Mouse (Mus musculus): ENCODE data around the gene Rab4a. TPM values are rescaled to one million over a fixed set of nuclear protein-coding genes. Genes with fewer than 3 reads are reported as not detected.
A peak's percentile ranks its signal among the peaks of the same experiment; 100 is the strongest.
"Not testable (repeated sequence)": the region's sequence is repeated elsewhere in the genome, so short reads cannot be mapped to it uniquely, and the experiment has no call there.

The Rab4a gene
- polyA plus RNA-seq, 1 experiment from 2014 or later: 30.1 TPM

- Histone ChIP-seq H3K27me3 (ENCODE audit: insufficient read depth, low read length) (no peaks in the 10 kb centered on the region), H3K9ac (peak overlapping the region; percentile 80), H3K36me3 (ENCODE audit: insufficient read depth) (no peaks in the 10 kb centered on the region), H3K4me2 (peak overlapping the region; percentile 78), H3K9me3 (ENCODE audit: low read depth, low read length) (no peaks in the 10 kb centered on the region), H3K4me1 (ENCODE audit: insufficient read depth) (0 out of 2 replicates have a peak, but pooled peaks cover 3% of the 10 kb centered on the region), H3K4me3 (ENCODE audit: low read depth, low read length) (peak overlapping the region; percentile 65), H3K27ac (ENCODE audit: low read depth) (peak overlapping the region; percentile 46; the same call in 1 of the 2 replicates)
- whole genome bisulfite sequencing: 14% methylated on average over 15 of the region's 15 CpGs
- ATAC-seq (ENCODE audit: insufficient read depth) (no peak; the same call in 1 of the 2 replicates), DNase-seq (no peak)
- TF ChIP-seq CTCF (IDR thresholded peaks at IDR 0.05; ENCODE audit: low read depth): no peak
Measured at GRCm38 (mm10) chr8:123805209-123805717, 522 bp upstream of the Rab4a start.

DNA sequence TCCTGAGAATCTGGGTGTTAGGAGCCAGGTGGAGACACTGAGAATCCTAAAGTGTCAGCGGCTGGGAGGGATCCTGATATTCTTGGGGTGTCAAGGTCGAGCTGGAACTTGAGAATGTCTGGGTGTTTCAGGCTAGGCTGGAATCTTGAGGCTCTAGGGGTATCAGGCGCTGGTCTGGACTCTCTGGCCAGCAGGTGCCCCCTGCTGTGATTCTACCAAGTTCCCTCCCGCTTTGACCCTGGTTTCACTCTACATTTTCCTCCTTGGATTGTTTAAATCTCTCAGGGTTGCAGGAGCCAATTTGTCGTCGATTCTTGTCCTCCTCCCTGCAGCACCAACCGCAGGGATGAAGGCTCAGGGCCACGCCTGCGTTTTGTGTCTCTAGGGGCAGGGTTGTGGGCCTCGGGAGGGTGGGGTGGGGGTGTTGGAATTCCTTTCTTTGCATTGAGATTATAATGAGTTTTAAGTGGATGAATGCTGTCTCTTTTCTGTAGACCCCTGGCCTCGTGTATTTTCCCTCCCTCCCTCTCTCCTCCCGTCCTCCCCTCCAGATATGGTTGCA lies 670 bp downstream of the Rab4a start:
- Histone ChIP-seq H3K36me3 (ENCODE audit: insufficient read depth) (no peaks in the 10 kb centered on the region), H3K27ac (ENCODE audit: low read depth) (no peak overlapping the region), H3K4me3 (ENCODE audit: low read depth, low read length) (peak overlapping the region; percentile 65), H3K4me1 (ENCODE audit: insufficient read depth) (0 out of 2 replicates have a peak, but pooled peaks cover 3% of the 10 kb centered on the region), H3K9me3 (ENCODE audit: low read depth, low read length) (no peaks in the 10 kb centered on the region), H3K9ac (peak overlapping the region; percentile 80), H3K27me3 (ENCODE audit: insufficient read depth, low read length) (no peaks in the 10 kb centered on the region), H3K4me2 (peak overlapping the region; percentile 78)
- TF ChIP-seq CTCF (IDR thresholded peaks at IDR 0.05; ENCODE audit: low read depth): no peak
- ATAC-seq (ENCODE audit: insufficient read depth) (no peak; the same call in 1 of the 2 replicates), DNase-seq (peak; percentile 10)
- WGBS: 2% methylated on average over 12 of the region's 12 CpGs

GRCm38 (mm10) chr8:123807024-123807431 lies 1.2 kb downstream of the Rab4a start:
- Histone ChIP-seq H3K4me2 (peak overlapping the region; percentile 78), H3K9ac (peak overlapping the region; percentile 13; the same call in 1 of the 2 replicates), H3K27me3 (ENCODE audit: insufficient read depth, low read length) (no peaks in the 10 kb centered on the region), H3K4me3 (ENCODE audit: low read depth, low read length) (peak overlapping the region; percentile 65), H3K27ac (ENCODE audit: low read depth) (no peak overlapping the region), H3K36me3 (ENCODE audit: insufficient read depth) (no peaks in the 10 kb centered on the region), H3K9me3 (ENCODE audit: low read depth, low read length) (no peaks in the 10 kb centered on the region), H3K4me1 (ENCODE audit: insufficient read depth) (0 out of 2 replicates have a peak, but pooled peaks cover 3% of the 10 kb centered on the region)
- WGBS: 4% methylated on average over 14 of the region's 14 CpGs
- no peak for TF ChIP-seq CTCF (IDR thresholded peaks at IDR 0.05; ENCODE audit: low read depth)
- DNase-seq (peak; percentile 50), ATAC-seq (ENCODE audit: insufficient read depth) (peak; percentile 26; the same call in 1 of the 2 replicates)

GRCm38 (mm10) chr8:123807852-123808573 lies 2.2 kb downstream of the Rab4a start:
- ATAC-seq (ENCODE audit: insufficient read depth) (no peak), DNase-seq (no peak)
- WGBS: 69% methylated on average over 6 of the region's 6 CpGs
- no peak for TF ChIP-seq CTCF (IDR thresholded peaks at IDR 0.05; ENCODE audit: low read depth)
- 0 out of 2 replicates have a peak, but pooled peaks cover 3% of the 10 kb centered on the region for H3K4me1 ChIP-seq (ENCODE audit: insufficient read depth)
- no peaks in the 10 kb centered on the region for H3K9me3 ChIP-seq (ENCODE audit: low read depth, low read length)
- H3K4me2 ChIP-seq: no peak overlapping the region
- no peak overlapping the region for H3K4me3 ChIP-seq (ENCODE audit: low read depth, low read length)
- no peak overlapping the region for H3K9ac ChIP-seq
- no peak overlapping the region for H3K27ac ChIP-seq (ENCODE audit: low read depth)
- no peaks in the 10 kb centered on the region for H3K36me3 ChIP-seq (ENCODE audit: insufficient read depth)
- no peaks in the 10 kb centered on the region for H3K27me3 ChIP-seq (ENCODE audit: insufficient read depth, low read length)

GRCm38 (mm10) chr8:123808671-123809070 lies 2.9 kb downstream of the Rab4a start:
- Histone ChIP-seq H3K27me3 (ENCODE audit: insufficient read depth, low read length) (no peaks in the 10 kb centered on the region), H3K27ac (ENCODE audit: low read depth) (no peak overlapping the region), H3K9me3 (ENCODE audit: low read depth, low read length) (no peaks in the 10 kb centered on the region), H3K4me2 (no peak overlapping the region), H3K4me3 (ENCODE audit: low read depth, low read length) (no peak overlapping the region), H3K9ac (no peak overlapping the region), H3K4me1 (ENCODE audit: insufficient read depth) (0 out of 2 replicates have a peak, but pooled peaks cover 3% of the 10 kb centered on the region), H3K36me3 (ENCODE audit: insufficient read depth) (no peaks in the 10 kb centered on the region)
- no peak for ATAC-seq (ENCODE audit: insufficient read depth)
- TF ChIP-seq CTCF (IDR thresholded peaks at IDR 0.05; ENCODE audit: low read depth): no peak
- WGBS: 51% methylated on average over 7 of the region's 7 CpGs
- DNase-seq: no peak

DNA sequence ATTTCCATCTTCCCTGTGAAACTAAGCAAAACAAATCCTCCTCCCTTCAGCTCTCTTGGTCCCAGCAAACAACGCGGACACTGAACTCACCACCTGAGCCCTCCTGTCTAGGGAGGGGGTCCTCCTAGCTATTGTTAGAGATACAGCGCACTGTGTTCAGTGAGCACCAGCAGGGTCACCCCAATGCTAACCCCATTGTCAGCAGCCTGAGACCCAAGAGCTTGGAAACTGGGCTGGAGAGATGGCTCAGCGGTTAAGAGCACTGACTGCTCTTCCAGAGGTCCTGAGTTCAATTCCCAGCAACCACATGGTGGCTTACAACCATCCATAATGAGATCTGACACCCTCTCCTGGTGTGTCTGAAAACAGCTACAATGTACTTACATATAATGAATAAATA lies 3.6 kb downstream of the Rab4a start:
- H3K4me1 ChIP-seq (ENCODE audit: insufficient read depth); H3K9me3 ChIP-seq (ENCODE audit: low read depth, low read length); H3K9ac ChIP-seq; H3K36me3 ChIP-seq (ENCODE audit: insufficient read depth); H3K27ac ChIP-seq (ENCODE audit: low read depth); H3K4me3 ChIP-seq (ENCODE audit: low read depth, low read length); DNase-seq; H3K4me2 ChIP-seq; H3K27me3 ChIP-seq (ENCODE audit: insufficient read depth, low read length); ATAC-seq (ENCODE audit: insufficient read depth): not testable (repeated sequence)
- 79% methylated on average over 4 of the region's 4 CpGs for WGBS

- Histone ChIP-seq H3K4me3 (ENCODE audit: low read depth, low read length) (no peak overlapping the region), H3K27ac (ENCODE audit: low read depth) (no peak overlapping the region), H3K27me3 (ENCODE audit: insufficient read depth, low read length) (no peaks in the 10 kb centered on the region), H3K9ac (no peak overlapping the region), H3K4me1 (ENCODE audit: insufficient read depth) (no peaks in the 10 kb centered on the region), H3K9me3 (ENCODE audit: low read depth, low read length) (no peaks in the 10 kb centered on the region), H3K36me3 (ENCODE audit: insufficient read depth) (no peaks in the 10 kb centered on the region), H3K4me2 (no peak overlapping the region)
- TF ChIP-seq CTCF (IDR thresholded peaks at IDR 0.05; ENCODE audit: low read depth): no peak
- ATAC-seq (ENCODE audit: insufficient read depth): no peak
- DNase-seq: no peak
- WGBS: 82% methylated on average over 5 of the region's 5 CpGs
Measured at GRCm38 (mm10) chr8:123812227-123812626, 6.4 kb downstream of the Rab4a start.

Data from lung, embryonic 14.5 days (tissue).